Comparison of ENCODE assay signal across 9 mouse cellular contexts in genomic region chr8:84936041-84936961, GRCm38 (mm10). TPM values are rescaled to one million over a fixed set of nuclear protein-coding genes. Genes with fewer than 3 reads are reported as not detected.
DNase-seq lines count a peak whose midpoint lies in the region; ATAC-seq lines count a peak whose summit lies in the region.
"Had no signal": no experiment of that assay in that cellular context is flagged by ENCODE, and none has a peak within 500 bp of the region (broad histone marks: within the 10 kb centered on the region; RNA-seq: fewer than 3 reads in every experiment).

No protein-coding gene starts in this region.

- H3K4me1 ChIP-seq in lung, embryonic 15.5 days = peaks cover 12% of the 10 kb centered on the region
- peaks cover 14% of the 10 kb centered on the region for H3K4me1 ChIP-seq in embryonic facial prominence, embryonic 15.5 days
- peaks cover 24% of the 10 kb centered on the region for H3K4me1 ChIP-seq in limb, embryonic 12.5 days (replicated peaks)

- H3K9me3 ChIP-seq in lung, embryonic 15.5 days = no peaks in the 10 kb centered on the region
- no peaks in the 10 kb centered on the region for H3K9me3 ChIP-seq in embryonic facial prominence, embryonic 15.5 days (replicated peaks)
- H3K9me3 ChIP-seq in limb, embryonic 12.5 days = no peaks in the 10 kb centered on the region

- H3K36me3 ChIP-seq in lung, embryonic 15.5 days = no peaks in the 10 kb centered on the region
- no peaks in the 10 kb centered on the region for H3K36me3 ChIP-seq in embryonic facial prominence, embryonic 15.5 days
- no peaks in the 10 kb centered on the region for H3K36me3 ChIP-seq in limb, embryonic 12.5 days

- no peak for ATAC-seq in lung, embryonic 15.5 days (ENCODE audit: borderline replicate concordance, extremely low read depth, low FRiP score, low TSS enrichment)
- ATAC-seq in embryonic facial prominence, embryonic 15.5 days (ENCODE audit: insufficient number of reproducible peaks, low FRiP score, low TSS enrichment, low read depth) = no peak
- ATAC-seq in limb, embryonic 12.5 days (ENCODE audit: insufficient number of reproducible peaks, insufficient read depth, low FRiP score, low TSS enrichment, low read depth) = 0 out of 2 replicates have a peak, but pooled peaks have one; percentile 37

- DNase-seq in lung, postnatal 25 days (ENCODE audit: low spot score) = no peak
- peak; percentile 50 for DNase-seq in retina, embryonic 14.5 days (ENCODE audit: low spot score)
- no peak for DNase-seq in ovary, postnatal 14 days (ENCODE audit: low spot score)
- no peak for DNase-seq in urinary bladder, postnatal 4 days (ENCODE audit: low spot score in 2 of 2)
- no peak for DNase-seq in spleen, postnatal 10 days (ENCODE audit: low spot score in 2 of 2)

- peak overlapping the region; percentile 64 for H3K4me2 ChIP-seq in lung, embryonic 15.5 days
- H3K4me2 ChIP-seq in embryonic facial prominence, embryonic 15.5 days (replicated peaks) = peak overlapping the region; percentile 66
- H3K4me2 ChIP-seq in limb, embryonic 12.5 days = peak overlapping the region; percentile 80

- H3K4me3 ChIP-seq in lung, embryonic 15.5 days = peak overlapping the region; percentile 32
- H3K4me3 ChIP-seq in embryonic facial prominence, embryonic 15.5 days (replicated peaks) = peak overlapping the region; percentile 38
- H3K4me3 ChIP-seq in limb, embryonic 12.5 days (replicated peaks) = peak overlapping the region; percentile 46

- WGBS in lung, embryonic 15.5 days = 22% methylated on average over 23 of the region's 23 CpGs
- 21% methylated on average over 23 of the region's 23 CpGs for WGBS in embryonic facial prominence, embryonic 15.5 days
- WGBS in limb, embryonic 12.5 days = 26% methylated on average over 23 of the region's 23 CpGs

- no peak overlapping the region for H3K27ac ChIP-seq in lung, embryonic 15.5 days
- H3K27ac ChIP-seq in embryonic facial prominence, embryonic 15.5 days (replicated peaks) = no peak overlapping the region
- no peak overlapping the region for H3K27ac ChIP-seq in limb, embryonic 12.5 days

- H3K9ac ChIP-seq in lung, embryonic 15.5 days = no peak overlapping the region
- H3K9ac ChIP-seq in embryonic facial prominence, embryonic 15.5 days = no peak overlapping the region
- H3K9ac ChIP-seq in limb, embryonic 12.5 days (replicated peaks) = peak overlapping the region; percentile 52; the same call in 1 of the 2 replicates

- H3K27me3 ChIP-seq in lung, embryonic 15.5 days = peaks cover 76% of the 10 kb centered on the region
- H3K27me3 ChIP-seq in embryonic facial prominence, embryonic 15.5 days = peaks cover 70% of the 10 kb centered on the region
- H3K27me3 ChIP-seq in limb, embryonic 12.5 days = peaks cover 90% of the 10 kb centered on the region

RNA-seq across cellular contexts. Expression of gene Mast1, which starts 0.9 kb away (rescaled TPM):
- polyA plus RNA-seq in lung, embryonic 15.5 days (2015; fragmentation: Nextera tagmentation; extraction: Ambion mirVana) = 0.49 TPM in 2 replicates
- 1.9 and 2.2 TPM in 2 replicates for polyA plus RNA-seq in embryonic facial prominence, embryonic 15.5 days (2015; fragmentation: Nextera tagmentation; extraction: Ambion mirVana)
- polyA plus RNA-seq in limb, embryonic 12.5 days (2016; fragmentation: Nextera tagmentation; extraction: Ambion mirVana) = 0.33 and 0.60 TPM in 2 replicates

RNA-seq across cellular contexts. Expression of gene Rtbdn, which starts 10.5 kb away (rescaled TPM):
- 0.12 and 0.13 TPM in 2 replicates for polyA plus RNA-seq in lung, embryonic 15.5 days (2015; fragmentation: Nextera tagmentation; extraction: Ambion mirVana)
- polyA plus RNA-seq in embryonic facial prominence, embryonic 15.5 days (2015; fragmentation: Nextera tagmentation; extraction: Ambion mirVana) = 0.27 TPM in 1 of 2 replicates, not detected in the other
- 0.34 and 0.58 TPM in 2 replicates for polyA plus RNA-seq in limb, embryonic 12.5 days (2016; fragmentation: Nextera tagmentation; extraction: Ambion mirVana)
- polyA plus RNA-seq: large intestine, adult 2 months had no signal

RNA-seq across cellular contexts. Expression of gene Dnase2a, which starts 27.9 kb away (rescaled TPM):
- polyA plus RNA-seq in lung, embryonic 15.5 days (2015; fragmentation: Nextera tagmentation; extraction: Ambion mirVana) = 14.8 and 15.4 TPM in 2 replicates
- 20.0 and 22.4 TPM in 2 replicates for polyA plus RNA-seq in embryonic facial prominence, embryonic 15.5 days (2015; fragmentation: Nextera tagmentation; extraction: Ambion mirVana)
- 12.8 and 14.0 TPM in 2 replicates for polyA plus RNA-seq in limb, embryonic 12.5 days (2016; fragmentation: Nextera tagmentation; extraction: Ambion mirVana)

RNA-seq across cellular contexts. Expression of gene Gm49661, which starts 32.9 kb away (rescaled TPM):
- not detected in 2 replicates for polyA plus RNA-seq in lung, embryonic 15.5 days (2015; fragmentation: Nextera tagmentation; extraction: Ambion mirVana)
- not detected in 2 replicates for polyA plus RNA-seq in embryonic facial prominence, embryonic 15.5 days (2015; fragmentation: Nextera tagmentation; extraction: Ambion mirVana)
- polyA plus RNA-seq in limb, embryonic 12.5 days (2016; fragmentation: Nextera tagmentation; extraction: Ambion mirVana) = not detected in 2 replicates

RNA-seq across cellular contexts. Expression of gene Prdx2, which starts 33.1 kb away (rescaled TPM):
- polyA plus RNA-seq in lung, embryonic 15.5 days (2015; fragmentation: Nextera tagmentation; extraction: Ambion mirVana) = 727 and 733 TPM in 2 replicates
- 705 and 717 TPM in 2 replicates for polyA plus RNA-seq in embryonic facial prominence, embryonic 15.5 days (2015; fragmentation: Nextera tagmentation; extraction: Ambion mirVana)
- polyA plus RNA-seq in limb, embryonic 12.5 days (2016; fragmentation: Nextera tagmentation; extraction: Ambion mirVana) = 1,079 and 1,120 TPM in 2 replicates
